Mouse (Mus musculus) hindbrain, postnatal 0 days (tissue): ENCODE measurements around the gene Snca. TPM values are rescaled to one million over a fixed set of nuclear protein-coding genes. Genes with fewer than 3 reads are reported as not detected.
A peak's percentile ranks its signal among the peaks of the same experiment; 100 is the strongest.

Source experiments
- ATAC-seq: fragments of 200-750 bp; cut with Nextera tagmentation; 2 replicates; pipeline ENCODE4 v1.8.0; 2017; ENCODE audit warnings: mild to moderate bottlenecking, moderate TSS enrichment, moderate library complexity
- DNase-seq: peaks from one replicate; pipeline ENCODE4 v3.0.0-alpha.2; 2015; ENCODE audit warnings: low spot score
- H3K27ac ChIP-seq: fragments of 300-500 bp; sonication (generic); 2 replicates; pipeline ENCODE4 v1.5.1; 2014; ENCODE audit warnings: mild to moderate bottlenecking
- H3K27me3 ChIP-seq: fragments of 300-500 bp; sonication (generic); 2 replicates; pipeline ENCODE4 v1.6.1; 2014; ENCODE audit warnings: low read length, mixed read lengths; ENCODE audit not compliant: insufficient read depth
- H3K36me3 ChIP-seq: fragments of 300-500 bp; sonication (generic); 2 replicates; pipeline ENCODE4 v1.6.1; 2014; ENCODE audit warnings: low read length, mixed read lengths; ENCODE audit not compliant: insufficient read depth
- H3K4me1 ChIP-seq: fragments of 300-500 bp; sonication (generic); 2 replicates; pipeline ENCODE4 v1.6.1; 2014; ENCODE audit warnings: antibody characterized with exemption, low read length, mixed read lengths; ENCODE audit not compliant: insufficient read depth
- H3K4me2 ChIP-seq: fragments of 300-500 bp; sonication (generic); 2 replicates; pipeline ENCODE4 v1.6.1; 2014; ENCODE audit warnings: low read depth, mild to moderate bottlenecking, low read length, moderate library complexity, mixed read lengths
- H3K4me3 ChIP-seq: fragments of 300-500 bp; sonication (generic); 2 replicates; pipeline ENCODE4 v1.5.1; 2014; ENCODE audit warnings: low read length
- H3K9ac ChIP-seq: fragments of 300-500 bp; sonication (generic); replicated peaks from 2 replicates; pipeline ENCODE4 v1.6.1; 2014; ENCODE audit warnings: mild to moderate bottlenecking, low read length, moderate library complexity, mixed read lengths
- H3K9me3 ChIP-seq: fragments of 300-500 bp; sonication (generic); 2 replicates; pipeline ENCODE4 v1.6.1; 2016; ENCODE audit warnings: low read length, mixed read lengths
- CTCF ChIP-seq: IDR thresholded peaks from 2 replicates; pipeline ENCODE4 v1.5.1; 2016; ENCODE audit warnings: antibody characterized with exemption, control low read depth, low read depth
- WGBS: fragments of 180-500 bp; shearing (Covaris S2); extraction: QIAGEN DNeasy Blood & Tissue Kit; methylation state at CpG from one replicate; pipeline ENCODE4 v1.1.7; 2014; 5-methylcytosine and 5-hydroxymethylcytosine counted together
- polyA plus RNA-seq: library from polyadenylated mRNA; unstranded; fragments of >200 nt; fragmentation: Nextera tagmentation; extraction: Ambion mirVana; gene quantifications from 2 replicates; pipeline ENCODE4 v1.2.1, GENCODE M21; 2015
- total RNA-seq: library from RNA; depleted of rRNA; stranded (reverse); fragments of >200 nt; gene quantifications from 2 replicates; pipeline ENCODE4 v1.2.3, GENCODE M21; 2014

Snca gene
- total and polyA plus RNA-seq, 2 experiments from 2014 or later: 131 to 408 TPM

DNA sequence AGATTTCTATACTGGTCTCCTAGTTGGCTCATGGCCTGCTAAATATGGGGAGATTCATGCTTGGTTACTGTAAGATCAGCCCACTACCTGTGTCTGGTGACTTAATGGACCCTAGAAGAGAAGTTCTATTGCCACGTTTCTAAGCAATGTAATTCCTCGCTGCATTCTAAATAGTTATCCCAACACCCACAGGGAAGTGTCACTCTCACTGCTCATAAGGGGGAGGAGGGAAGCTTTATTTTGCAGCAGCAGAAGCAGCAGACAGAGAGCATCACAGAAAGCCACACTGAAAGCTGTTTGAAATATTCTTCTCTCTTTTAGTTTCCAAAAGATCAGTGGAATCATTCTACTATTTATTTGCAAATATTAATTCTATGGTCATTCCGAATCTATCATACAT, 64.0 kb downstream of the Snca start:
- ATAC-seq: no peak
- Histone ChIP-seq H3K9me3 (no peaks in the 10 kb centered on the region), H3K27ac (no peak overlapping the region), H3K27me3 (no peaks in the 10 kb centered on the region), H3K36me3 (no peaks in the 10 kb centered on the region), H3K9ac (no peak overlapping the region), H3K4me1 (no peaks in the 10 kb centered on the region), H3K4me2 (no peak overlapping the region), H3K4me3 (no peak overlapping the region)
- 69% methylated on average over 3 of the region's 3 CpGs for WGBS
- TF ChIP-seq CTCF: no peak
- no peak for DNase-seq

GRCm38 (mm10) chr6:60762864-60763263, 66.8 kb downstream of the Snca start:
- 87% methylated on average over 4 of the region's 4 CpGs for WGBS
- 0 out of 2 replicates have a peak overlapping the region, but pooled peaks have one; percentile 1 for H3K27ac ChIP-seq
- ATAC-seq: peak; percentile 63; the same call in 1 of the 2 replicates

GRCm38 (mm10) chr6:60761710-60762109, 67.9 kb downstream of the Snca start:
- peak; percentile 85 for ATAC-seq
- Histone ChIP-seq H3K4me3 (no peak overlapping the region), H3K4me2 (no peak overlapping the region), H3K27me3 (no peaks in the 10 kb centered on the region), H3K9ac (no peak overlapping the region), H3K36me3 (no peaks in the 10 kb centered on the region), H3K9me3 (no peaks in the 10 kb centered on the region), H3K4me1 (no peaks in the 10 kb centered on the region), H3K27ac (no peak overlapping the region; the same call in 1 of the 2 replicates)
- 48% methylated on average over 2 of the region's 2 CpGs for WGBS
- no peak for TF ChIP-seq CTCF
- peak; percentile 64 for DNase-seq

More at GRCm38 (mm10) chr6:60762864-60763263, 66.8 kb downstream of the Snca start:
- Histone ChIP-seq H3K27me3 (no peaks in the 10 kb centered on the region), H3K9ac (no peak overlapping the region), H3K9me3 (no peaks in the 10 kb centered on the region), H3K4me1 (no peaks in the 10 kb centered on the region), H3K4me3 (no peak overlapping the region), H3K36me3 (no peaks in the 10 kb centered on the region), H3K4me2 (no peak overlapping the region)
- TF ChIP-seq CTCF: no peak
- DNase-seq: no peak

DNA sequence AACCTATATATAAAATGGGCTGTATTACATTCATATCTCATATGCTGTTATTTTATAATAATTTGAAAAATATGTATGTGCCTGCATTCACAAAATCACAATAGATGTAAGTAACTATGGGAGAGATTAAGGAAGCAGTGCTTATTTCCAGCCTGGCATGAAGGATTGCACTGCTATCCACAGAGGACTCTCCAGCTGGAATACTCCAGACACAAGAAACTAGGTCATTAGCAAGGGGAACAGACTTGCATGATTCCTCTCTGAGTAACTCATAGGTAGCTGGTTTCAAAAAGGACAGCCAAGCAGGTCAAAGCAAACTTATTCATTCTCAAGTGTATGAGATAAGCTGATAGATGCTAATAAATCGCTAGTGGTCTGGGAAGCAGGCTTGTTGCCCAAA, 74.7 kb downstream of the Snca start:
- ATAC-seq: 0 out of 2 replicates have a peak, but pooled peaks have one; percentile 63

GRCm38 (mm10) chr6:60745965-60746364, 83.7 kb downstream of the Snca start:
- H3K27ac ChIP-seq: no peak overlapping the region
- H3K27me3 ChIP-seq: no peaks in the 10 kb centered on the region
- H3K4me3 ChIP-seq: no peak overlapping the region
- no peak overlapping the region for H3K9ac ChIP-seq
- H3K36me3 ChIP-seq: no peaks in the 10 kb centered on the region
- H3K9me3 ChIP-seq: no peaks in the 10 kb centered on the region
- TF ChIP-seq CTCF: no peak
- no peaks in the 10 kb centered on the region for H3K4me1 ChIP-seq
- DNase-seq (no peak), ATAC-seq (no peak)
- no peak overlapping the region for H3K4me2 ChIP-seq

More for the DNA sequence above, 74.7 kb downstream of the Snca start:
- Histone ChIP-seq H3K27ac (no peak overlapping the region), H3K36me3 (no peaks in the 10 kb centered on the region), H3K9ac (no peak overlapping the region), H3K9me3 (no peaks in the 10 kb centered on the region), H3K4me1 (no peaks in the 10 kb centered on the region), H3K4me2 (no peak overlapping the region), H3K4me3 (no peak overlapping the region), H3K27me3 (no peaks in the 10 kb centered on the region)
- DNase-seq: no peak
- 84% methylated on average over 1 of the region's 1 CpGs for WGBS
- TF ChIP-seq CTCF: no peak

GRCm38 (mm10) chr6:60741427-60742071, 88.1 kb downstream of the Snca start:
- ATAC-seq: peak; percentile 72

DNA sequence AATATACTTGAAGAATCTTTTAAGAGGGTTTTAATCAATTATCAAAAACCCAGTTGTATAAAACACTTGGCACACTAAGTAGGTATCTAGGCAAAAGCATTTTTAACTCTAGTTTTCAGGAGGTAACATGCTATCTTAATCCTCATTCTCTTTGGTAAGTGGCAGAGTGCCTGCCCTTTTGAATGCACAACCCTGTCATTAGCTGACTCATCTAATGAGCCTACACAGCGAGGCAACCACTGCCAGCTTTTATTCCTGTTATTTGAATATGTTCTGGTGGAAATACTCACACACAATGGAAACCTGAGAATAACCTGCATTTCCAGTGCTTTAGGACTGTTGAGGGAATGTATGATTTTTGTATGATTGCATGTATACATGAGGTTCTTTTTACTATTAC, 89.9 kb downstream of the Snca start:
- 37% methylated on average over 1 of the region's 1 CpGs for WGBS
- DNase-seq (no peak), ATAC-seq (no peak)
- no peak overlapping the region for H3K4me2 ChIP-seq
- no peaks in the 10 kb centered on the region for H3K27me3 ChIP-seq
- TF ChIP-seq CTCF: no peak
- H3K4me3 ChIP-seq: no peak overlapping the region
- no peaks in the 10 kb centered on the region for H3K36me3 ChIP-seq
- H3K9ac ChIP-seq: no peak overlapping the region
- H3K27ac ChIP-seq: no peak overlapping the region
- no peaks in the 10 kb centered on the region for H3K9me3 ChIP-seq
- H3K4me1 ChIP-seq: no peaks in the 10 kb centered on the region

More at GRCm38 (mm10) chr6:60741427-60742071, 88.1 kb downstream of the Snca start:
- Histone ChIP-seq H3K27me3 (no peaks in the 10 kb centered on the region), H3K4me1 (no peaks in the 10 kb centered on the region), H3K36me3 (no peaks in the 10 kb centered on the region), H3K9ac (no peak overlapping the region), H3K9me3 (no peaks in the 10 kb centered on the region), H3K4me3 (no peak overlapping the region), H3K27ac (no peak overlapping the region), H3K4me2 (no peak overlapping the region)
- peak; percentile 62 for DNase-seq
- 63% methylated on average over 2 of the region's 2 CpGs for WGBS
- no peak for TF ChIP-seq CTCF
